Mouse (Mus musculus) kidney, postnatal 25 days (tissue): ENCODE measurements at regions not wholly inside any gene's neighbourhood (a gene's known extent, or its start where the extent isn't known, plus 50 kb on each side); places are given as distances from the start of the nearest gene placed in this dataset.
A peak's percentile ranks its signal among the peaks of the same experiment; 100 is the strongest.

Source experiments
- DNase-seq, 2 experiments: peaks; one replicate each; pipeline ENCODE4 v3.0.0; 2021; ENCODE audit warnings: mixed read lengths in 2 of 2

- DNase-seq: no peak
These were observed 271.5 kb upstream of the Slc24a2 start for GRCm38 (mm10) chr4:87501791-87502190.

- no peak for DNase-seq
These were observed 270.2 kb upstream of the Slc24a2 start for GRCm38 (mm10) chr4:87500441-87500840.

GRCm38 (mm10) chr4:87487798-87488197 is 257.5 kb upstream of the Slc24a2 start:
- DNase-seq: no peak

- no peak for DNase-seq
These were observed 245.3 kb upstream of the Slc24a2 start for GRCm38 (mm10) chr4:87475537-87475936.

- no peak for DNase-seq
These were observed 243.2 kb upstream of the Slc24a2 start for GRCm38 (mm10) chr4:87473331-87474039.

- no peak for DNase-seq
These were observed 242.5 kb upstream of the Slc24a2 start for GRCm38 (mm10) chr4:87472787-87473186.

GRCm38 (mm10) chr4:87471385-87471784 is 241.1 kb upstream of the Slc24a2 start:
- no peak for DNase-seq

GRCm38 (mm10) chr4:87467600-87467999 is 237.3 kb upstream of the Slc24a2 start:
- DNase-seq: no peak

- DNase-seq: peak in 1 of 2 experiments; percentile 44
These were observed 236.7 kb upstream of the Slc24a2 start for GRCm38 (mm10) chr4:87467018-87467417.

- no peak for DNase-seq
These were observed 231.1 kb upstream of the Slc24a2 start for GRCm38 (mm10) chr4:87461181-87461912.

- no peak for DNase-seq
These were observed 225.7 kb upstream of the Slc24a2 start for GRCm38 (mm10) chr4:87455863-87456578.

GRCm38 (mm10) chr4:87452122-87452521 is 221.8 kb upstream of the Slc24a2 start:
- DNase-seq: no peak

GRCm38 (mm10) chr4:87451251-87451650 is 221.0 kb upstream of the Slc24a2 start:
- DNase-seq: no peak

GRCm38 (mm10) chr4:87448338-87448737 is 218.1 kb upstream of the Slc24a2 start:
- DNase-seq: no peak

GRCm38 (mm10) chr4:87446856-87447255 is 216.6 kb upstream of the Slc24a2 start:
- DNase-seq: no peak

GRCm38 (mm10) chr4:87434136-87434535 is 203.9 kb upstream of the Slc24a2 start:
- DNase-seq: no peak

GRCm38 (mm10) chr4:87428374-87428773 is 198.1 kb upstream of the Slc24a2 start:
- DNase-seq: no peak

GRCm38 (mm10) chr4:87424066-87424465 is 193.8 kb upstream of the Slc24a2 start:
- DNase-seq: no peak

- no peak for DNase-seq
These were observed 192.3 kb upstream of the Slc24a2 start for GRCm38 (mm10) chr4:87422588-87422987.

GRCm38 (mm10) chr4:87403354-87403753 is 173.1 kb upstream of the Slc24a2 start:
- no peak for DNase-seq

GRCm38 (mm10) chr4:87402173-87402556 is 171.9 kb upstream of the Slc24a2 start:
- no peak for DNase-seq

- peak in 1 of 2 experiments; percentile 10 for DNase-seq
These were observed 171.3 kb upstream of the Slc24a2 start for GRCm38 (mm10) chr4:87401316-87402172.

GRCm38 (mm10) chr4:87386835-87387234 is 156.6 kb upstream of the Slc24a2 start:
- DNase-seq: no peak
